Mouse (Mus musculus) thymus, adult 18-20 months (tissue): ENCODE measurements around the gene Cbl.
A peak's percentile ranks its signal among the peaks of the same experiment; 100 is the strongest.

Experiments used
- DNase-seq, 2 experiments: peaks; one replicate each; pipeline ENCODE4 v3.0.0; 2022; ENCODE audit warnings: mixed read lengths in 2 of 2

Gene Cbl

DNA sequence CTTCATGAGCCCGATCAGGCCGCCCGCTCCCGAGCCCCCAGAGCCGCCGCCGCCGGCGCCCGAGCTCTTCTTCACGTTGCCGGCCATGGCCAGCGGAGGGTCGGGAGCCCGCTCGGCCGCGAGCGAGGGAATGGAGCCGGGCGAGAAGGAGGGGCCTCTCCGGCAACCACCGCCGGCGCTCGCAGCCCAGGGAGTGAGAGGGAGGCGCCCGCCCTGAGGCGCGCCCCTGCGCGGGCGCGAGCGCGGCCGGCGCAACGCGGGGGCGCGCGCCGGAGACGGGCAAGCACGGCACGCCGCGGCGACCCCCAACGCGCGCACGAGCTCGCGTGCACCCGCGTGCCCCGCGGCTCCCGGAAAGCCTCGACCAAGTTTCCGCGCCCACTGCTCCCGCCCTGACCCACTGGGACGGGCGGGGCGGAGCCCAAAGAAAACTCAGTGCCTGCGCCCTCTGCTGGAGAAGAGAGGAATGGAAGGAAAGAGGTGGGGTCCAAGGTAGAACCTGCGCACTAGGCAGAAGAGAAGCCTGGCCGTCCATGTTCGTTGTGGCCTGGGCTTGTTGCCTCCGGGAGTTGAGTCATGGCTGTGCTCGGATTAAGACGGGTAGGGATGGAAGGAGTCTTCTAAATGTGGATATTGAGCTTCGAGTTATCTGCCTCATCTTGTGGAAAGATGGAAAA is at the start of gene Cbl:
Gene Cbl (minus strand): TSS at position 248 of the 677 bp plus-strand sequence.
- peak; percentile 97 for DNase-seq

DNA sequence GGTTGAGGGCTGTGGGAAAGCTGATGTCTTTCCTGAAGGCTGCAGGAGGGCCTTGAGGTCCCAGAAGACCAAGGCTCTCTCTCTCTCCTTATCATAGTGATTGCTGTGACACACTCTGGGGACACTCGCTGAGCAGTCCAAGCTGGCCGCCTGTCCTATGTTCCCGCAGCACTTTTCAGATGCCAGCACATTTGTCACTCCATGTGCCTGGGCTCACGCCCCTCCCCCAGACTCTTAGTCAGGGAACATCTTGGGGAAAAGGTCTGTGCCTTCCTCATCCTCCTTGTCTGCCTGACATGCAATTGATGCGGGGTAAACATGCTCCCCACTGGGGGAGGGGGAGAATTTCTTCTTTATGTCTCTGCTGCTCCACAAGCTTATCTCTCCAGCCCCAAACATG is 49.3 kb upstream of the Cbl start:
- DNase-seq: no peak

GRCm38 (mm10) chr9:44269973-44270372 is 36.1 kb upstream of the Cbl start:
- DNase-seq: no peak

- peak in 1 of 2 experiments; percentile 32 for DNase-seq
Observed at GRCm38 (mm10) chr9:44269077-44269476, 35.2 kb upstream of the Cbl start.

GRCm38 (mm10) chr9:44268432-44268831 is 34.6 kb upstream of the Cbl start, which contains the start of gene Nlrx1:
Gene Nlrx1, minus strand, starts transcription at chr9:44268599.
- DNase-seq: no peak

- peak; percentile 75 to 77 for DNase-seq
Observed at GRCm38 (mm10) chr9:44268027-44268360, 34.1 kb upstream of the Cbl start.

DNA sequence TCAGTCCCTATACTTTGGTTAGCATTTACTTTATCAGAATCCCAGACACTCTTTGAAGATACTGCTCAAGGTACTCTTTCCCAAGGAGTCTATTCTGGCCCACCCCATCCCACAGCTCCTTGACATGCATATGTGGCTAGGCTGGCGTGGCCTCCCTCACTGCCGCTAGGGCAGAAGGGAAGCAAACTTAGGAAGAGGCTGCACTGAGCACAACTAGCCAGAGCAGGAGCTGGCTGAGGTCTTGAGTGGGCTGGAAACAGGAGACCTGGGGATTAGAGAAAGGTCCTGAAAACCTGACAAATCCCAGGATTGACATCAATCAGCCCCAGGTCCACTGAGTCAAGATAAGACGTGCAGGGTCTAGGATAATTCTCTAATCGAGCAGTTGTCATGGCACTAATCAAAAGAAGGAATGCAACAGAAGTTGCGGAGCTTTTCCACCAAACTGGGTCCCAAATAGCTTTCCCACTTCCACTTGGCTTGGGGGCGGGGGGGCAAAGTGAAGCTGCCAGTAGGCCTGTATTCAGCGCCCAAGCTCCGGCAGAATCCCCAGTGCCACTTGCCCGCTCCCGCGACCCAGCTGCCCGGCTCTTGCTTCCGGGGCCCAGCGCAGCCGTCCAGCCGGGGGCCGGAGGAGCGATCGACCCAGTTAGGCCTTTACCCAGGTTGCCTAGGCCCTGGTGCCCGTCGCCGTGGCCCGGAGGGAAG is 33.6 kb upstream of the Cbl start:
- no peak for DNase-seq

- DNase-seq: no peak
Observed at GRCm38 (mm10) chr9:44266478-44267226, 32.8 kb upstream of the Cbl start.

DNA sequence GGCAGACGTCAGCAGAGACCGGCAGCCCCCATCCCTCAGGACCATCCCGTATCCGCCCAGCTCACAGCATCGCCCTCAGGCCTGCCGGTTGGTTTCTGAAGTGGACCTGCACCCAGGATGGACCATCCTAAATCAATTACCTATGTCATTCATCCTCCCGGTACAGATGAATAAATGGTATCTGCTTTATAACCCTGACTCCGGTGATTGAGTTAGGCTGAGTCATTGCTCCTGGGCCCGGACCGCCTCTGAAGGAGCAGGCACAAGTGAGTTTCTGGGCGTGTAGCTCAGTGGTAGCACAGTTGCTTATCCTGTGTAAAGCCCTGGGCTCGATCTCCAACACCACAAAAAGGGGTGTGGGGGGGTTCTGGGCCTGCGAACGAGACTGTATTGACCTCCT is 27.5 kb upstream of the Cbl start:
- DNase-seq: no peak

DNA sequence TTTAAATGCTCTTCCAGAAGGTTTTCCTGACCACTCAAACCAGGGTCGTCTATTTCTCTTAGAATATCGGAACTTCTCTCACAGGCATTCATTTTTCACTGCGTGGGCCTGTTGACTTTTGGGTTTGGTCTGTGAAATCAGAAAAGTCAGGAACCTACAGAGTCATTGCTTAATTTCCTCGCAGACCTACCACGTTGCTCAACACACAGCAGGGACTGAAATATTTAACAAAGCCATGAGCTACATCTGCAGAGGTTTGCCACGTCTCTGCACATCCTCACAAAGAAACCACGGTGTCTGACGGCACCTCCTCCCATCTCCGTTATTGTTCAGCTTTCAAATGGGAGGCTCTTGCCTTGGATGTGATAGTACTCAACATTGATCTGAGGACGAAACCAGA is 25.2 kb upstream of the Cbl start:
- DNase-seq: no peak

GRCm38 (mm10) chr9:44256213-44256612 is 22.4 kb upstream of the Cbl start:
- no peak for DNase-seq

- DNase-seq: no peak
Observed at GRCm38 (mm10) chr9:44255136-44255521, 21.3 kb upstream of the Cbl start.

GRCm38 (mm10) chr9:44254508-44255135 is 20.8 kb upstream of the Cbl start:
- DNase-seq: no peak

GRCm38 (mm10) chr9:44253441-44253840 is 19.6 kb upstream of the Cbl start:
- peak in 1 of 2 experiments; percentile 69 for DNase-seq

GRCm38 (mm10) chr9:44251314-44251713 is 17.5 kb upstream of the Cbl start, which contains the start of gene Pdzd3:
Gene Pdzd3, minus strand, starts transcription at chr9:44251471.
- no peak for DNase-seq

DNA sequence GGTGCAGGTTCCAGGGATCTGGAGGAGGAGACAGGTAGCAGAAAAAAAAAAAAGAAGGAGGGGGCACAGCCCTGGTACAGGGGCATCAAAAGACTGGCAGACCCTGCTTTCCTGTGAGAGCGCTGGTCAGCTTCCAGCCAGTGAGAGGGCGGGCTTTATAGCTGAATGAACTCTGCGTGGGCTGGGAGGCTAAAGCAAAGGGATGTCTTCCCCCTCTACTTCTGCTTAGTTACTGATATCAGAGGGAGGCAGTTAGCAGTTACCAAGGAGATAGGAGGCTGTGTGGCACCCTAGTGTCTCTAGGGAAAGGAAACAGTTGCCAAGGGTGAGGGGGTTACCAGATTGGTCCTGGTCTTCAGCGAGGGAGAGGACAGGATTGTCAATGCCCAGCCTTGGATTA is 16.6 kb upstream of the Cbl start:
- DNase-seq: no peak

DNA sequence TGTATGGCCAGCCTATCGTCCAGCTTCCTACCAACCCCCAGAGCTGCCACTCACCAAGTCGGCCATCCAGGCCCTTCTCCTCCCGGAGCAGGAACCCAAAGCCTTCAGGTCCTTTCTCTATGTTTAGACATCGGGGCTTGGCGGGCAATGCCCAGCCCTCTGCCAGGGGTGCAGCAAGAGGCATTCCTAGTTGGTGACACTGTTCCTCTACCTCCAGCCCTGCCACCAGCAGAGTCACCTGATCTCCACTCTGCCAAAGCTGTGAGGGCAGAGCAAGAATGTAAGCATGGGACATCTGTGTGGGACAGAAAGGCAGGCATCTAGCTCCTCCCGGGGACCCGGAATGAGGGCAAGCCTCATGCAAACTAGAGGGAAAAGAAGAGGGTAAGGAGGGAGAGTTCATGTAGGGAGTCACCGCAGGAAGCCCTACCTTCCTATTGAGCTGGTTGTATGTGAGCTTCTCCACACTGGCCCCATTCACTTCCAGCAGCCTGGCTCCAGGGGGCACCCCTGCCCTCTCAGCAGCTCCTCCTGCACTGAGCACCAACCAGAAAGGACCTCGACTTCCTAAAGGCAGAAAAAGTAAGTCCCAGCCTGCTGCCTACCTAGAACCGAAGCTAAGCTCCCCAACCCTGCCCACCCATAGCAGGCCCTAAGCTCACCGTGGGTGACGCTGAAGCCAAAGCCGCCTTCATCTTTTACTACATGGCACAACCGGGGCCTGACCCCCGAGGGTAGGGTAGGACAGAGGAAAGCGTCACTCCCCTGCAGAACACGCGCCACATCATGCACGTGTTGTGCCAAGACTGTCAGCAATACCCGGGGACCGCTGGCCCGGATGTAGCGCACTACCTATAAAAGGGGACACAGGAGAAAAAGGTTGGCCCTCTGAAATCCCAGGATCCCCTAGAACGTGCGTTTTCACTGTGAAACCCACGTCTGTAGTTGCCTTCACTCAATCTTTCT is 15.6 kb upstream of the Cbl start:
- peak; percentile 73 to 83 for DNase-seq

GRCm38 (mm10) chr9:44247907-44248306 is 14.1 kb upstream of the Cbl start:
- DNase-seq: no peak

GRCm38 (mm10) chr9:44243621-44244020 is 9.8 kb upstream of the Cbl start:
- no peak for DNase-seq

DNA sequence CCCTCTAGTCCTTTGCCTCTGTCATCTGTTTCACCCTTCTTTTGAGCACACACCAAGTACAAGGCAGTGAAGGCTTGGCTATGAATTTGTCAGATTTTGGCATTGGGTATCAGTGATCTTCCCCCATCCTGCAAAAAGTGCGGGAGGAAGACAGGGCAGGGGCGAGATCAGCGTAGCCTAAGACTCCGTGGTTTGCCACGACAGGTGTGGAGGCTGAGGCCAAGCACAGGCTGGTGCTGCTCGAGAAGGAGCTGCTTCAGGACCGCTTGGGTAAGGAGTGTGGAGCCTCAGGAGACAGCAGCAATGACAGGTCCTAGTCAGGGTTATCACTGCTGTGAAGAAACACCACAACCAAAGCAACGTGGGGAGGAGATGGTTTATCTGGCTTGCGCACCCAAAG is 7.6 kb upstream of the Cbl start:
- DNase-seq: peak in 1 of 2 experiments; percentile 40

- peak in 1 of 2 experiments; percentile 9 for DNase-seq
Observed at GRCm38 (mm10) chr9:44240911-44241310, 7.1 kb upstream of the Cbl start.

DNA sequence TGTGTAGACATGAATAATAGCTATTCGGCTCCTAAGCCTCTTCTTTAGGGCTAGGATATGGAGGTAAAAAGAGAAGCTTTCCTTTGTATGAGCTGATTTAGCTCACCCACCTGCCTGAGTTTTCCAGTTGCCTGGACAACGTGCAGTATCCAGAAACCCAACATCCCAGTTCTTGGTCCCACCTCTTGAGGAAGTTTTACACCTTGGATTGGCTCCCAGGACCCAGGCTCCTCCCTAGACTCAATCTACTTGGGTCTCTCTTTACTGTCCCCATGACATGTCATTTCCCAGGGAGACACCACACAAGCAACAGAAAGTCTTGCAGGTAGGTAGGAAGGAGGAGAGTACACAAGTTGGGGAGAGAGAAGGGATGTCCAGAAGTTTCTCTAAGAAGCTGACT is 6.5 kb upstream of the Cbl start, which contains the start of gene Ccdc153:
Gene Ccdc153 (plus strand): TSS at position 278 of the 400 bp plus-strand sequence.
- DNase-seq: peak in 1 of 2 experiments; percentile 10
